Mouse (Mus musculus): Measurements from ENCODE around the gene E2f7.

The E2f7 gene

DNA sequence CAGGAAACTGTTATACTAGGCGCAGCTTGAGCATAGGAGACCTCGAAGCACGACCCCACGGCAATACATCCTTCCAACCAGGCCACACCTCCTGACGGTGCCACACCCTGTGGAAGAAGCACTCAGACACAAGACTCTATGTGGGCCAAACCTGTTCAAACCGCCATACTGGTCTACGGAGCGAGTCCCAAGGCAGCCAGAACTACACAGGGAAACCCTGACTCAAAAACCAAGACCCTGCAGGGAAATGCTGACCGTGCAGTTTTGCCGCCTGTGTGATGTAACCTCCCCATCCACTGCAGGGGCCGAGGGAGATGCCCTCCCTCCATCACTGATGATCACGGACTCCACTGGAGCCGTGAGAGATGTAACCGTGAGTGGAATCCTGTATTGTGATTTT lies 36.5 kb downstream of the E2f7 start:
- DNase-seq = no peak

DNA sequence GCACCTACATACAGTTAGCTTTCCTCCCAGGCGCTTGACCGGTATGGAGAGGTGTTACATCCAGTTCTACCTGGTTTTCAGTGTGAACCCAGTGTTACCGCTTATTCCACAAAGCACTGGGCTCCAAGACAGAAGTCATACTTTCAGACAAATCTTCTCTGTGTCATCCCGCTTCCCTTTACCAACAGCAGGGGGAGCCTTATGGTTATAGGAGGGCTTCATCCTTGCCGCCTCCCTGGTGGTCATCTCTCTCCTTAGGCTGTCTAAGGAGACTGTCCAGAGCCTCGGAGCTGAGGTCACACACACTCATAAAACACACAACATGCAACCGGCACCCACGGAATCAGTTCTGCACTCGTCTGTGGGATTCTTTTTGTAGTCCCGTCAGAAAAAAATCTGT lies 37.4 kb downstream of the E2f7 start:
- DNase-seq = no peak

DNA sequence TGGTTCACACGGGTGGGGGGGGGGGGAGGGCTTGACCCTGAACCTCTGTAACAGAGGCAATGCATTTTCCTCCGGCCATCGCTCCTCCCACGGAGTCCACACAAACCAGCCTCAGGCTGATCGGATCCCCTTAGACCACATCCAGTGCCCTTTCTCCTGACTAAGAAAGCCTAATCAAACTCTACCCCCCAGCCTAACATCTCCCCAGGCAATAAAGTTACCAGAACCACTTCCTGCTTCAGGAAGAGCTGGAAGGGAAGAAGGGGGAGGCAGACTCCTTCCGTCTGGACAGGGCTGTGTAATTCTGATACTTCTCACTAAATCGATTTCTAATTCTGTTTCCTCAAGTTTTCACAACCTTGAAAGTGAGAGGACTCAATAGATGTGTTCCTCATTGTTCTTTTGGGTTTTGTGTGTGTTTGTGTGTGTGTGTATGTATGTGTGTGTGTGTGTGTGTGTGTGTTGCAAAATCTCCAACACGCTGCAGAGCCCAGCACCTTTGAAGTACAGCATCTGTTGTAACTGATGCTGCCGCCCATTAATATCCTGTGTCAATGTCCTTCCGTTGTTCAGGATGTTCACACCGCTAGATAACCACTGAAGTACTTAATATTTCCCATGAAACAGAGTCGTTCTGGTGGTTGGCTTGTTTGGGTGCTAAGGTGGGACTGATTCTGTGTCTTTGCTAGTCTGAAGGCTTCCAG lies 43.0 kb downstream of the E2f7 start:
- DNase-seq = no peak

DNA sequence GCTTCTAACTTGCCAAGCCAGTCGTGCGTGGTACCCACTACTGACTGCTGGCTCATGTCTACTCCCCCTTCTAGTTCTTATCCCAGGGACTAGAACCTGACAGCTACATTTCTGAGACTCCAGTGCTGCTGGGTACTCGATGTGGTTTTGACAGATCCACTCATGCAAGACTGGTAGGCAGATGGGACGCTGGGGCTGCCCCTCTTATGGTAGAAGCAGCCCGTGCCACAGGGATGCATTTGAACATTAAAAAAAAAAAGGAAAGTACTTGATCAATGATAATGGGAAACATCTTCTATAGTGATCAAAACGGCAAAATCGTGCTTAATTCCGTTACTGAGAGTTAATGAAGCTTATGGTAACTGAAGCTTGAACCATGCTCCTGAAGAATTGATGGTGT lies 44.4 kb downstream of the E2f7 start:
- DNase-seq = no peak

DNA sequence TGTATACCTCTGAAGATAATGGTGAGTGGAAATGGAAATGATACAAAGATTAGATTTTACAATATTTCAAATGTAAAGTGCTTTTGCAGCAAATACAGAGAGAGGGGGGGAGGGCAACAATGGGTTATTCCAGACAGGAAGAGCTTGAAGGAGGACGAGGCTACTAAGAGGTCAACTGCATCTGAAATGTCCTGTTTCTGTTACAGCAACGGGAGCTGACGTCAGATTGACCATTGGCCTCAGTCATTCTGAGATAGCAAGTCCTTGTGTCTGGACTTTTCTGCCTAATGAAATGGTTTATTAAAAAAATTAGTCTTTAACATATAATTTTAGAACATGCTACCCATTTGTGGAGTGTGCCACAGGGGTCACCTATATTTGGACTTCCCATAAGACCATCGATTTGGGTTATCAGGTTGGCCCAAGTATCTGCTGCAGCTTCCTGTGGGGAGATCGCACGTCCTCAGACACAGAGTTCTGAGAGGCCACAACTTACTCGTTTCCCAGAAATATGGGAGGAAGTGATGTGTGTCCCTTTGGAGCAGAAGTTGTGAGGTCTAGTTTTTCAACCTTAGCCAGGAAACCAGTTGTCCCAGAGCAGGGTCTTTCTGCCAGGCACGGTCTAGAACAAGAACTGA lies 48.0 kb downstream of the E2f7 start:
- no peak for DNase-seq

DNA sequence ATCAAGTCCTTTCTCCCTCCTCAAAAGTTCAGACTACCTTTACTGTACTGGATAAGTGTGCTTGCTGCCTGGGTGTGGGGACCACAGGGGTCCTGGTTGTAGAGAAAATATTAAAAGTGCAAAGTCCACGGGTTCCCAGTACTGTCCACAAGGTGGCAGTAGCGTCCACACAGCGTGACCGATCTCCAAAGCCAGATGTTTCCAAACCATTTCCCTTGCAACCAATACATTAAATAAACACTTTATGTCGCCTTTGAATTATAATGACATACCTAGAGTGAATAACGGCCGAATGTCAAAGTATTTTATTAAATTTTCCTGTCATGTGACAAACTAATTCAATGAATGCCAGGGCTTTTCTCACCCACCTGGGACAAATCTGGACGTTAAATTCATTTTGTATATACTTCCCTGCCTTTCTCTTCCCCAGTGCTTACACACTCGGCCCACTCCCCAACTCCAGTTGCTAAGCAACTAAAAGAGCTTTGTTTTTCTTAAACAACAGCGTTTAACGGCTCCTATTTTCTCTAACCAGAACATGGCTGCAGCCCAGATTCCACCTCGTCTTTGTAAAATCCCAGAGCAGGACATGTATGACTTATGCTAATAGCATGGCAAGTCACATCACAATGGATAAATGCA lies 49.4 kb downstream of the E2f7 start:
- DNase-seq = peak; percentile 51

DNA sequence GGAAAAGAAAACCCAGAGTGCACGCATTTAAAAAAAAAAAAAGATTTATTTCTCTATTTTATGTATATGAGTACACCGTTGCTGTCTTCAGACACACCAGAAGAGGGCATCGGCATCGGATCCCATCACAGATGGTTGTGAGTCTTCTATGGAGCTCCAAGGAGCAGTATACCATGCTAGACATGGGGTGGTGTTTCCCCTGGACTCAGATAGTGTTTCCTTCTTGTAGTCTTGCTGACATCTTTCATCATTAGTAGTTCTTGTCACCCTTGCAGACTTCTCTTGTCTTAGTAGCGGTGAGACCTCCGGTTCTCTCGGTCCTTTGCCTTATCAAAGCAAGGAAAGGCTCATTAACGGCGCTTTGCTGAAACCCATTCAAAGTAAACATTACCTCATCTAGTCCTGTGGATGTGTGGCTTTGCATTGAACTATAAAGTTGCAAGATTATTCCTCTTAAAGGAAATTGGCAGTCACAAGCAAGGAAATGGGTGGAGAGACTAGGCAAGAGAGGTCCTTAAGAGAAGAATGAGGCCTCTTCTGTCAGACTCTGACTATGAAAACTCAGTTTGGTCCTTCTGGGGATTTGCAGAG lies 50.1 kb downstream of the E2f7 start:
- no peak for DNase-seq

DNA sequence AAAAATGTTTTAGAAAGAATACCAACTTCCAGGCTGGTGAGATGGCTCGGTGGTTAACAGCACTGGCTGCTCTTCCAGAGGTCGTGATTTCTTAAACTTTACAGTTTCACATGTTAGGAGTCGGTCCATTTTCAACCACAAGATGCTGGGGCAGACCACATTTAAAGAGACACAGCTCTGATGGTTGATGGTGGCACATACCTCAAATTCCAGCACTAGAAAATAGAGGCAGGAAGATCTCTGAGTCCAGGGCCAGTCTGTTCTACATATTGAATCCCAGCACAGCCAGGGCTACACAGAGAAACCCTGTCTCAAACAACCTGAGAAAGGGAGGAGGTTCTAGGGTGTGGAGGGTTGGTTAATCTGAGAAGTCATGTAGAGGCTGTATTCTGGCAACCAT lies 56.1 kb downstream of the E2f7 start:
- no peak for DNase-seq

DNA sequence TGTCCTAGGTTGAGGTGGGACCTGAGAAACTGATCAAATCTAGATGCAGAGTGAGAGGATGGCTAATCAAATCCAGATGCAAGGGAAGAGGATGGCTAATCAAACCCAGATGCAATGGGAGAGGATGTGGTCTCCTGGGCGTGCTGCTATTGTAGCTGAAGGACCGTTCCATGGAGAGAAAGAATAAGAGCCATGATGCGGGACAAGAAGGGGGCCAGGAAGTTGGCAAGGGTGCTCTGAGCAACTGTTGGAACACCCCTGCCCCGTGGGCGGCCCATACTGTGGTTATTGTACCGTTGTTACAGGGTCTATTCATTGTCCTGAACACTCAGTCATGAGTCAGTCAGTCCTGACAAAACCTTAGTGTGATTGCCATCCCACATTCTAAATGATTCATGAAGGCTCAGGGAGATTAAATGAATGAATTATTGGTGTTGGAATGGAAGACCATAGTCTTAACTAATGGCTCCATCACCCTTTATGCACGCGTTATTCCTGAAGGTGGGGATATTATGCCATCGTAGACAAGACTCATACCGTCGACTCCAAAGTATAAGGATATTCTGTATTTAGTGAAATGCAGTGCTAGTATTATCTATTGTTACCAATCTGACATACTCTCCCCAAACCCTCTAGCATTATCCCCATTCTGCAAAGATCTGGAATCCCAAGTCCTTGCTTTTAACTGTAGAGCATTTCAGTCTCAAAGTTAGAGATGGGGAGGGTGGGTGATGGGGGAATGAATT lies 59.2 kb downstream of the E2f7 start:
- no peak for DNase-seq

DNA sequence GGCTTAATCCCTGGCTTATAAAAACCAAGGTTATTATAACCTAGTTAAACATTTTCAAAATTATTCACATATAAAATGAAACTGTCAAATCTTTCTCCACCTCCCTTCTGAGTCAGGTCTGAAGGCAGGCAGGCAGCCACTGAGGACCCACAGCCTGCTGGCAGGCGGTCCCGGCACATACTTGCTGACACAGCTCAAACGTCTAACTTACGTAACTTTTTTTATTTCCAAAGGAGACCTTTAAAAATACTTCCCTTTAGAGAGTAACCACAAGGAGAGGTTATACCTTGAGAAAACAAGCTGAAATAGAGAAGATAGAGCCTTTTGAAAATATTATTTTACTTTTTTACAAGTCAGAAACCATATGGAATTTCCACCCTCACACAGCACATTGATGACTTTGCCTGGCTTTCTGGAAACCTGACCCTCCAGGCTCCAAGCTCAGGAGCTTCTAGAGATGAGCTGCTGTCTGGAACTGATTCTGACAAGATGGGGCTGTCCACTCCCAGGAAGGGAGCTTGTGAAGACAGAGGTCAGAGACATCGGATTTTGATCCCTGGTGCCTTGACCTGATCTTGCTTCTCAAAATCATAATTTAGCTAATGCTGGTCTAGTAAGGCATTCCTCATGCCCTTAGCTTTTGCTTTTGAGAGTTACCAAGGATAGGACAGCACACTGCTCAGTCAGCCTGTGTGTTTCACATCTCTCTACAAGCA lies 59.9 kb downstream of the E2f7 start:
- DNase-seq = no peak

DNA sequence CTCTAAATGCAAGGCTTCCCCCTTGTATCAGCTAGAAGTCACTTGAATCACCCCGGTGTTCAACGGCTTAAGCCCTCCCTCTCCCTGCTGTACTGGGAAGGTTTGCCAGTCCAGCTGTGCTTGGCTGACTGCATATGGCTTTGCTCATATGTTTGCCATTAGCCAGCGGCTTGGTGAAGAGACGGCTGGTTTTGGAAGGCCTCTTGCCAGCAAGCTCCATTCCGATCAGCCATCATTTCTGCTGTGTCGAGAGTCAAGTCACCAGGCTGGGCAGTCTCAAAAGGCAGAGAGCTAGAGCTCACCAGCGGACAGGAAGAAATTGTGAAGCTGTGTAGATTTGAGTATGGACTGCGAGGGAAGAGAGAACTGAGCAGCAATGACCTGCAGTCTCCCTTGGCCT lies 61.2 kb downstream of the E2f7 start:
- no peak for DNase-seq

DNA sequence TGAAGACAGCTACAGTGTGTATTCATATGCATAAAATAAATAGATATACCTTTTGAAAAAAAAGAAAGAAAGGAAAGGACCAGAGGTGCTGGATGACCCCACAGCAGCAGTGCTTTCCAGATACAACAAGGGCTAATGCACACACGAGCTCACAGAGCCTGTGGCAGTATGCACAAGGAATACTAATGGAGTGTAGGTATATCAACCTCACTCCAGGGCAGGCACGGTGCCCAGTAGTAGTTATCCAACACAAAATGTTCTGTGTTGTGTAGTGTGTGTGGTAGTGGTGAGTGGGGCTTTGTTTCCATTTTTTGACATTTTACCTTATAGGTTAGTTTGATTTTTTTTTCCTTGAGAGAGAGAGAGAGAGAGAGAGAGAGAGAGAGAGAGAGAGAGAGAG lies 65.3 kb downstream of the E2f7 start:
- DNase-seq = no peak

DNA sequence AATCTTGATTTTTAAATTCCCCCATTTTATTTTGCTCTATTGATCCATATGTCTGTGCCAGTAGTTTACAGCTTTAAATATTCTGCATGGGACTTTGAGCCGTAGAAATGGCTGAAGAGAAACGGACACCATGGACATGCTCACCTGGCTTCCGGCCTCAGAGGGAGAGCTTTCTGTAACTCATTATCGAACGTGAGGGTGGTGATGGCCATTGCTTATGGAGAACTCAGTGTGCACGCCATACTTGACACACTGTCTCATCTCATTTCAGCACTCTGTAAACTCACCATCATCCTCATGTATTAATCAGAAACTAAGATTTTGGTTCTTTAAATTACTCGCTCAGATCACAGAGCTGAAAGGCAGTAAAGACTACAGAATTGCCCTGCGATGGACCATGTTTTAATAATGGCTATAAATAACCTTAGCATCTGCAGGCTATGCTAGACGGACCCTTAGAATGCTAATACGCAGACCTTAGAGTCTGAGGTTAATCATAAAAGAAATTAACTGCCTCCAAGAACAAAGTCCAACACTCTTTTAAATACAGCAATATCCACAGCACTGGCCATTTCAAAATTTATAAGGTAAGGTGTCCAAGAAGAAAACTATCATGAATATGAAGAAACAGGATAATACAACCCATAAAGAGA lies 66.1 kb downstream of the E2f7 start:
- no peak for DNase-seq

DNA sequence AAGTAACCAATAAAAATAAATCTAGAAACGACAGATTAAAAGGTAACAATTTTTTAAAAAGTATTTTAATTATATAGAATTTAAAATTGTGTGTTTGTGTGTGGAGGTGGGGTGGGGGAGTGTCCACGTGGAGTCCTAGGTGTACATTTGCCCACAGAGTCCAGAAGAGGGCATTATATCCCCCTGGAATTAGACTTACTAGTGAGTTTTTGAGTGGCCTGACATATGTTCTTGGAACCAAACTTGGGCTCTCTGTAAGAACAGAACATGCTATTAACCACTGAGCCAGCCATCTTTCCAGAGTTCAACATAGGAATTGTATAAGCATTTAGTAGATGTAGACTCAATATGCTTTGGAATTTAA lies 66.6 kb downstream of the E2f7 start:
- DNase-seq = no peak

DNA sequence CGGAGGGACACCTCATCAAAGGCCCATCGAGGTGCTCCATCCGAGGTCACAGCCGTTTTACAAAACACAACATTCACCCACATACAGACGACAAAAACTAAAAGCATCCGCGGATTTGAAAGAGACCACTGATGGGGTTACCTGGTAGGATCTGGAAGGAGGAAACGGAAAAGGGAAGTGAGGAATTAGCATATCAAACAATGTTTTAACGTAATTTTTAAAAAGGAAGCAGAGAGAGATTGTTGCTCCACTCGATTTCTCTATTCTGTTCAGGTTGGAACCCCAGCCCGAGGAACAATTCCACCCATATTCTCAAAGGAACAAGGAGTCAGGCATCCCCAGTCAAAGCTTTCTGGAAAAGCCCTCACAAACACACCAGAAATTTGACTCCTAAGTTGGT lies 75.9 kb downstream of the E2f7 start:
- DNase-seq = no peak

DNA sequence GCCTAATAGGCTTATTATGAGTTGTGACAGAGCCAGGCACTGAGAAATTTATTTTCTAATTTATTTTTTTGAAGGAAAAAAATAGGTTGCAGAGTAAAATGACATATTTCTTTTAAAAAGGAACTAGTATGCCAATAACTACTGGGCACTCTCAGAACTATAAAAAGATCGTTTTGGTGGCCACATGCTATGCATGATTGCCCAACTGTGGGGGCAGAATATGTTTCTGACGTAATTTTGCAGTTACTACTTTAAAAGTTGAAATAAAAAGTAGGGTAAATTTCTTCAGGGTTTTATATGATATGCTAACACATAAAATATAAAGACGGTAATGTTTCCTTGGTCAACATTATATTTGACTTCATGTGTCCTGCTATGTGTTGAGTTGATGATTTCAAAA lies 76.5 kb downstream of the E2f7 start:
- DNase-seq = no peak

DNA sequence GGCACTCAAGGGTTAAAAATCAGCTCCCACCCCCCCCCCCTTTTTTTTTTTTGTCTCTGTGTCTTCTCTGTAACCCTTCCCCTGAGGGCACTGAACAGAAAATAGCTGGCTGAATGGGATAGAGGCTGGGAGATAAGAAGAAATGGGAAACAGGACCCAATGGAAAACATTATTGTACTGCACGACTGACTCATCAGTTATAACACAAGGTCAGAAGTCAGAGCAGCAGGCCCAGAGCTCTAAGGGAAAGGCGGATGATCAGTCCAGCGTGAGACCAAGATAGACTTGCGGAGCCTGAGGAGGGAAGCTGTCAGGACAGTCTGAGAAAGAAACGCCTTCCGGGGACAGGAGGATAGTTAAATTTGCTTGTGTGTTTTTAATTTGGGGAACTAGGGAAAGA lies 87.1 kb downstream of the E2f7 start:
- no peak for DNase-seq

DNA sequence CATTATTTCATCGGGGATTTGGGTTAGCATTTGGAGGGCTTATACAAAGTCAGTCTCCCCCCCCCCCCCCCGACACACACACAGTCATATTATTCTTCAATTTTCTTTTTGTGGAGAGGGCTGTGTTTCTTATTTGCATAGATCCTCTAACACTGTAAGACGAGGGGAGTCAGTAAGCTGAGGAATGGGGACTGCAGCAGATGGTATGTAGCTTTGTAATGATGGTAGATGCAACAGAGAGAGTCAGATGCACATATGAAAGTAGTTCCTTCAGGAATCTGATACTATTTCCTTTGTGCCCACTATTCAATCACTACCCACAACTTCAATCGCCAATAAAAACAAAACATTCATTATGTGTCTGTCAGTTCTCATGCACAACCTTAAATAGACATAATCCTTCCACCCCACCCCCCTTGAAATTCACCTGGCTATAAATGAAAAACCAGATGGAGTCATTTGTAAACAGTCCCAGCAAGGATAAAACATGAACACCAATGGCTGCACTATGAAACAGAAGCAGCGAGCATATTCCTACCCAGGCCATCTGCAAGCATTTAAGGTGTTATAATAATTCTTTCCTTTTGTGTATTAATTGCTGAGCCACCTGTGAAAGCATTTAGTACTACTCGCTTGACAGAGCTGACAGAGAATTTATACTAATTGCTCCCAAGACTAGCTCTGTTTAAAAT lies 90.0 kb downstream of the E2f7 start:
- no peak for DNase-seq

Measured in kidney, adult 18-20 months (tissue).